Mouse (Mus musculus) liver, embryonic 14.5 days (tissue): ENCODE measurements around the gene Tgtp1.
"Not testable (repeated sequence)": the region's sequence is repeated elsewhere in the genome, so short reads cannot be mapped to it uniquely, and the experiment has no call there.

ENCODE experiments used
- CTCF ChIP-seq: IDR thresholded peaks from 2 replicates; pipeline ENCODE4 v1.5.1; 2016; ENCODE audit warnings: antibody characterized with exemption, low read depth, control low read depth
- EP300 ChIP-seq: IDR thresholded peaks from 2 replicates; pipeline ENCODE4 v1.6.1; 2016; ENCODE audit warnings: antibody characterized with exemption, low read depth

- TF ChIP-seq CTCF, EP300: not testable (repeated sequence)
These were observed 15.6 kb downstream of the Tgtp1 start, which contains the start of gene Olfr56 for GRCm38 (mm10) chr11:48978240-48978939.
